Mouse (Mus musculus): ENCODE results near the gene Sirt4.

Sirt4 gene

GRCm38 (mm10) chr5:115489699-115490637, 5.4 kb upstream of the Sirt4 start:
- peak; percentile 89 for DNase-seq

GRCm38 (mm10) chr5:115488841-115489698, 4.5 kb upstream of the Sirt4 start:
- peak; percentile 84 for DNase-seq

- DNase-seq = no peak
Observed at GRCm38 (mm10) chr5:115487942-115488580, 3.5 kb upstream of the Sirt4 start.

DNA sequence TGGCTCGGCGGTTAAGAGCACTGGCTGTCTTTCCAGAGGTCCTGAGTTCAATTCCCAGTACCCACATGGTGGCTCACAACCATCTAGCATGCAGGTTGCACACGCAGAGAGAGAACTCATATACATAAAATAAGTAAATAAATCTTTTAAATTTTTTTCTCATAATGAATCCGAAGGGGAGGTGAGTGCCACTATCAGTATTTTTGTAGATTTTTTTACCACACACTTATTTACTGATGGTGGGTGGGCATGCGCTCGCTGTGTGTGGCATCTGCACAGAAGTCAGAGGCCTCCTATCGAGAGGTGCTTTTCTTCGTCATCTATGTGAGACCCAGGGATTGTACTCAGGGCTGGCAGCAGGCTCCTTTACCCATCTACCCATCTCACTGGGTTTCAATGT, 2.8 kb upstream of the Sirt4 start:
- DNase-seq = no peak

GRCm38 (mm10) chr5:115486726-115487125, 2.2 kb upstream of the Sirt4 start:
- DNase-seq = no peak

DNA sequence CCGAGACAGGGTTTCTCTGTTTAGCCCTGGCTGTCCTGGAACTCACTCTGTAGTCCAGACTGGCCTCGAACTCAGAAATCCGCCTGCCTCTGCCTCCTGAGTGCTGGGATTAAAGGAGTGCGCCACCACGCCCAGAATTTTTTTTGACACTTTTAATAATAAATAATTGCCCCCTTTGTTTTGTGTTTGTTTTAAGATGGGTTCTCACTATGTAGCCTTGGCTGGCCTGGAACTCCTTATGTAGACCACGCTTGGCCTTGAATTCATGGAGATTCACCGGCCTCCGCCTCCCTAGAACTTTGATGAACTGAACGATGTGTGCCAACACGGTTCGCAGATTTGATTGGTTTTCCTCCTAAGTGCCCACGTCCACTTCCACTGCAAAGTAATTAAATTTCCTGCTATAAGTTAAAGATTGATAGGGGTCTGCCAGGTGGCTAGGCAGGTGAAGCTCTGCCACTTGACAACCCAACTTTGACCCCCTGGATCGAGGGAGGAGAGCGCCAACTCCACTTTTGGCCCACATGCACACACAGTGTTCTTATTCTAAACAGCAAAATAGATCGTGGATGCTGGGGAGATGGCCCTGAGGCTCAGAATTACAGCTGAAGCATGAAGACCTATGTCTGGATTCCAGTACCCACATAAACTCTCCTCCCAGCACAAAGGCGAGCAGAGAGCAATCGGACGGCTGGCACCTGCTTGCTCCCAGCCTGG, 1.1 kb upstream of the Sirt4 start:
- no peak for DNase-seq

DNA sequence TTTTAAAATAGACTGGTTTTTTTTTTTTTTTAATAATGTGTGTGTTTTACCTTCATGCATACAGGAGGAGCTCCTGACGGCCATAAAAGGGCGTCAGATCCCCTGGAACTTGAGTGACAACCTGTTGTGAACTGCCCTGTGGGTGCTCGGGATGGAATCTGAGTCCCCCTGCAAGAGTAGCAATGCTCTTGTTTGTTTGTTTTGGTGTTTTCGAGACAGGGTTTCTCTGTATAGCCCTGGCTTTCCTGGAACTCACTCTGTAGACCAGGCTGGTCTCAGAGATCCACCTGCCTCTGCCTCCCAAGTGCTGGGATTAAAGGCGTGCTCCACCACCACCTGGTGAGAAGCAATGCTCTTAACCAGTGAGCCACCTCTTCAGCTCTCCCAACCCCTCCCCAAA, 471 bp upstream of the Sirt4 start:
- DNase-seq = no peak

DNA sequence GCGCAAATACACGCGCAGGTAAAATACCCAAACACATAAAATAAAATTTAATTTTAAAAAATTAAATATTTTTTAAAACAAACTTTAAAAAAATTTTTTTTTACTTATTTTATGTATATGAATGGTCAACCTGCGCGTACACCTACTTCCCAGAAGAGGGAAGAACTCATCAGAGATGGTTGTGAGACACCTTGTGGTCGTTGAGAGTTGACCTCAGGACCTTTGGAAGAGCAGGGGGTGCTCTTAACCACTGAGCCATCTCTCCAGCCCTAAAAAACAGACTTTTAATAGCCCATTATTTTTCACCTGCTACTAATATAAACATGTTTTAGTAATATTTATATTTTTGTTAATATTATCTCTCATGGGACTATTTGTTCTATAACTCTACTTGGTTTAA, 1.1 kb downstream of the Sirt4 start:
- no peak for DNase-seq

DNA sequence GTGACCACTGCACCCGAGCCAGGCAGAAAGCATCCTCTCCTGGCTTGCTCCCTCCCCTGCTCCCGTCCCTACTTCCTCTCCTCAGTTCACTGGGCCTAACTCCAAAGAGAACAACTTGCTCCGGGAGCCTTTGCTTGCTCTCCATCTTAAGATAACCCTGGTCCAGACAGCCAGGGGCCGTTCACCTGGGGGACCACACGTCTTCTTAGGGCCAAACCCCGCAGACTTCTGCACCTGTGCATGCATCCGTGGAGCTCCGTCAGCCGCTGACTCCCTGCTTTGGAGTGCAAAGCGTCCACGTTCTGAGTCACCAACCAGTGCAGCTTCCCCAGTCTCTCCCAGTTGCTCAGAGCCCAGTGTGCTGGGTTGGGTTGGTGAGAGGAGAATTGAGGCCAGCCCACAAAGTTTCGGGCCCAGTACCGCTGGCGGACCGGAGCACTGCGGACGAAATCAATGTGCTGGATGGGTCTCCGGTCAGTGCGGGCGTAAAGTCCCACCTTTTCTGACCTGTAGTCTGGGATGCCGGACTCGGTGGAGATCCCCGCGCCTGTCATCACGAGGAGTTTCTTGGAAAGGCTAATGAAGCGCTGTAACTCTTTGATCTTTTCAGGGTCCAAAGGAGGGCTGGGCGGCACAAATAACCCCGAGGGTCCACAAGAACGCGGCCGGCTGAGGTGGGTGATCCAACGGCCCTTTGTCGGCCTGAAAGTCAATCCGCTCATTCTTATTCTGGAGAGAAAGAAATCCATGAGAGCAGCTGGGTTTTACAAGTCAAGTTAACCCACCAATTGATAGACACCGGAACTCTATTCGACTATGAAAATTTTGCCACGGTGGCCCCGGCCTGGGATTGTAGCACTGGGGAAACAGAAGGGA, 1.9 kb downstream of the Sirt4 start:
- peak; percentile 35 for DNase-seq

DNA sequence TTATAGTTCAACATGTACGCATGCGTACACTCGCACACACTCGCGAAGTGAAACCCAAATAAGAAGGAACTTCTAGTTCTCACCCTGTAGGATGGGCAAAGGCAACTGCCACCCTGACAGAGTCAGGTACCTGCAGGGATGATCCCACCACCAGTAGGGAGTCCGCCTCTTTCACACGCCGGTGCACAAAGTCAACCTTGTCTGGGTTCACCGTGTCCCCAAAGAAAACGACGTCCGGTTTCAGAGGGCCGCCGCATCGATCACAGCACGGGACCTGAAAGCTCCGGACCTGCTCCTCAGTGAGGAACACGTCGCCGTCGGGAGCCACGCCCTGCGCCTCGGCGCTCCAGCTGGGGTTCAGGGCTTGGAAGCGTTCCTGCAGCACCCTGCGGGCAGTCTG, 4.4 kb downstream of the Sirt4 start:
- no peak for DNase-seq

GRCm38 (mm10) chr5:115479561-115479960, 5.0 kb downstream of the Sirt4 start:
- no peak for DNase-seq

DNA sequence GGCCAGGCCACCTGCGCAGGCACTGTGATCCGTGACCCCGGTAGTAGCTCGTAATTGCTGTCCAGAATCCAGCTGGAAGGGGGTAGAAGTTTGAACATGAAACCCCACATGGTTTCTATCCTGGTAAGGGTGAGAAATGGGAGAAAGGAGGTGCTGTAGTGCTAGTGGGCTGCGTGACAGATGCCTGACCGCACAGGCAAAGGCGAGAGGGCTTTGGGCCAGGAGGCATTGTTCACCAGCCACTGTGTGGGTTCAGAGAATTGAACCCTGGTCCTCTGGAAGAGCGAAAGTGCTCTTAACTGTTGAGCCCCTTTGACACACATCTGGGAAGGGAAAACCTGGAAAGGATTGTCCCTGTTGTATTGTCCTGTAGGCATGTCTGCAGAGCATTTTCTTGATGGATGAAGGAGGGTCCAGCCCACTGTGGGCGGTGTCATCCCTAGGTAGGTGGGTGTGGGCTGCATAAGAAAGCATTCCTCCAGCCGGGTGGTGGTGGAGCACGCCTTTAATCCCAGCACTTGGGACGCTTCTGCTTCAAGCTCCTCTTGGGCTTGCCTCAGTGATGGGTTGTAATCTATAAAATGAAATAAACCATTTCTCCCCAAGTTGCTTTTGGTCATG, 8.3 kb downstream of the Sirt4 start:
- no peak for DNase-seq

DNA sequence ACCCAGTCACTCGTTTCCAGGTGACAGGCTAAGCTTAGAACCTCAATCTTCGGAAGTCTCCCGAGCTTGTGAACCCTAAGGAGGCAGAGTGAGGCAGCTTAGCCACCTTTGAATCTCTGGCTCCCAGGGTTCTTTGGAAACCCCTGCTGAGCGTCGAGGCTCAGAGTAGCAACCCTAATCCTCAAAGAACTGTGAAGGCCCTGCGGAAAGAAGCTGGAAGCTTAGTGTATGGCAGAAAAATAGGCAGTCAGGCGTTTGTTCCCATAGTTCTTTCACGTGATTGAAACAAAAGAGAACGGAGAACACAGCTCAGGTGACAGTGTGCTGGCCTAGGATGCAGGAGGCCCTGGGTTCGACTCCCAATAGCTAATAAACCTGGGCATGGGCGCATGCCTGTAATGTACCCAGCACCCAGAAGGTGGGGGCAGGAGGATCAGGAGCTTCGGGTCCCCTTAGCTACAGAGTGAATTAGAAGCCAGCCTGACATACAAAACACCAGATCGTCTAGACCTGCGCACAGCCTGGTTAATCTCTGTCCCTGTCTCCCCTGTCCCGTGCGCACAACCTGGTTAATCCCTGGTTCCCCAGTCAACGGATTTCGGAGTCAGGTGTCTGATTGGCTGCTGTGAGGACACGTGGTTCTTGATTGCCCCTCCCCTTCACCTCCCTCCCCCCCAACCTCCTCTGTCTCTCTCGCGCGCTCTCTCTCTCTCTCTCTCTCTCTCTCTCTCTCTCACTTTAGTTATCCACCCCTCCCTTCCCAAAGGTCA, 9.0 kb downstream of the Sirt4 start:
- DNase-seq = peak; percentile 44

DNA sequence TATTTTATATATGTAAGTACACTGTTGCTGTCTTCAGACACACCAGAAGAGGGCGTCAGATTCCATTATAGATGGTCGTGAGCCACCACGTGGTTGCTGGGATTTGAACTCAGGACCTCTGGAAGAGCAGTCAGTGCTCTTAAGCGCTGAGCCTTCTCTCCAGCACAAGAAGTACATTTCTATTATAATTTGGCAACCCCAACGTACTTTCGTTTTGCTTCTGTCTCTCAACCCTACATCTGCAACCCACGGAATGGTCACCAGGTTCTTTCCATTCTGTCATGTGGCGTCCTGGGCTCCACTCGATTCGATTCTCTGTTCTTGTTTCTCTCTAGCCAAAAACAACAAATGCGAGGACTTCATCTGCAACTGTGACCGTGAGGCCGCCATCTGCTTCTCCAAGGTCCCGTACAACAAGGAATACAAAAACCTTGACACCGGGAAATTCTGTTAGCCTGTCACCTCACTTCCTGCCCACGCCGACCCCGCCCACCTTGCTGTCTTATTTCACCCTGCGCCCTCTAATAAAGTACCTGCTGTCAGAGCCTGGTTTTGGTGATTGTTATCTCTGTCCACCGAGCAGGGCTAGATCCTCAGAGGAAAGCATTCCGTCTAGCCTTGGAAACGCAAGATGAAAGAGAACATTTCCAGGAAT, 10.2 kb downstream of the Sirt4 start:
- no peak for DNase-seq

DNA sequence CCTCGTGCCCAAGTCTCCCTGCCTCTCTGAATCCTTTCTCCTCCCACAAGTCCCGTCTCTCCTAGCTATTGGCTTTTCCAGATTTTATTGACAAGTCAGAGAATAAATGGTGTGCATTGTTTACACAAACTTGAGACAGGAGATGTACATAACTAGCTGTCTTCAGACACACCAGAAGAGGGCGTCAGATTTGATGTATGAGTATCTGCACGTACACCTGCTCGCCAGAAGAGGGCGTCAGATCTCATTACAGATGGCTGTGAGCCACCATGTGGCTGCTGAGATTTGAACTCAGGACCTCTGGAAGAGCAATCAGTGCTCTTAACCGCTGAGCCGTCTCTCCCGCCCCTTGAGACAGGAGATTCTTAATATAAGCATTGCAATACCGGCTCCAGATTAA, 11.3 kb downstream of the Sirt4 start:
- no peak for DNase-seq

DNA sequence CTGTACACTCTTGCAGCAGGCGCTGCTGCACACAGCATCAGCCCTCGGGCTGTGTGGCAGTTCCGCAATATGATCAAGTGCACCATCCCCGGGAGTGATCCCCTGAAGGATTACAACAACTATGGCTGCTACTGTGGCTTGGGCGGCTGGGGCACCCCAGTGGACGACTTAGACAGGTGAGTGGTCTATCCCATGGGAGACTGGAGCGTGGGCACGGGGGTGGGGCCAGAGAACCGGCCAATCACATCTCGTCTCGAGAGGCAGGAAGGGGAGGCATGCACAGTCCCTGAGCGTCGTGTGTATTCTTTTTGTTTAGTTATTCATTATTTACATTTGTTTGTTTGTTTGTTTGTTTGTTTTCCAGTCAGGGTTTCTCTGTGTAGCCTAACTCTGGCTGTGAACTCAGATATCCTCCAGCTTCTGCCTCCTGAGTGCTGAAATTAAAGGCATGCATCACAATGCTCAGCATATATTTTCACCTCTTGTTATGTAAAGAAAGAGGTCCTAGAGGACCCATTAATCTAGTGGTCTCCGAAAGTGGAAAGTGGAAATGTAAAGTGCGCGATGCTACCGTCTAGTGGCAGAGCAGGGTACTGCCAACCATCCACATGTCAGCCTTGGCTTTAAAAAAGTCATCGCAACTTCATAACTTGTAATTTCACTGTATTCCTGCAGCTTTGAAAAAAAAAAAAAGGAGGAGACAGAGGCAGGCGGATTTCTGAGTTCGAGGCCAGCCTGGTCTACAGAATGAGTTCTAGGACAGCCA, 13.6 kb downstream of the Sirt4 start:
- no peak for DNase-seq

GRCm38 (mm10) chr5:115469791-115470190, 14.7 kb downstream of the Sirt4 start:
- DNase-seq = no peak

DNA sequence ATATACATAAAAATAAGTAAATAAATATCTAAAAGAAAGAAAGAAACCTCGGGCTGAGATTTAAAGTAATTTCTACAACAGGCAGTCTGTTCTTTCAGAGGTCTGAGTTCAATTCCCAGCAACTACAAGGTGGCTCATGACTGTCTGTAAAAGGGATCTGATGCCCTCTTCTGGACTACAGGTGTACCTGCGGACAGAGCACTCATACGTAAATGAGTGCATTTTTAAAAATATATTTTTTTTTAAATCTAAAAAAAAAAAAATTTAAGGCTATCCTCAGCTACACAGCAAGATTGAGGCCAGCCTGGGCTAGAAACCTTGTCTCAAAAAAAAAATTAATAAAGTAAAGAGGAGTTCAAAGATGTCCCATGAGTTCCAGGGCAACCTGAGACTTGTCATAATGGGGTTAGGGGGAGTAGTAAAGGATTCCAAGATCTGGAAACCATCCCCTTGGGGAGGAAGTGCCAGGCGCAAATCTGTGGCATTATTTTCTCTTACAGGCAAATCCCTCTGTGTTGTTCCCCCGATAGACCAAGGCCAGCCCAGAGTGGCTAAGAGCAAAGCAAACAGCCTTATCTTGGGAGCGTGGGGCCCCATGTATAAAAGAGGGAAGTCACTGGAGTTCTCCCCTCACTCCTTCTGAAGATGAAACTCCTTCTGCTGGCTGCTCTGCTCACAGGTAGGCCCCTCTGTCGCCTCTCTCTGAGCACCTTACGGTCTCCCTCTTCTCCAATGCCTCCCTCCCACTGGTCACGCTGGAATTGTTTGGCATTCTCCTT, 18.7 kb downstream of the Sirt4 start, which contains the start of gene Pla2g1b:
Pla2g1b (plus strand) TSS at position 621 of the 779 bp plus-strand sequence.
- DNase-seq = no peak
